In genomic region chr3:45380811-45381761, GRCm38 (mm10) we compare ENCODE assay signal across 8 mouse cellular contexts. TPM values are rescaled to one million over a fixed set of nuclear protein-coding genes. Genes with fewer than 3 reads are reported as not detected.
DNase-seq lines count a peak whose midpoint lies in the region; ATAC-seq and TF ChIP-seq lines count a peak whose summit lies in the region.

No protein-coding gene starts in this region.

- no peak; the same call in 1 of the 2 replicates for TF ChIP-seq CTCF in lung, postnatal 0 days (IDR thresholded peaks at IDR 0.05)

- no peak for ATAC-seq in lung, postnatal 0 days
- ATAC-seq in hindbrain, embryonic 11.5 days (ENCODE audit: low FRiP score), result peak; percentile 2
- ATAC-seq in limb, embryonic 13.5 days (ENCODE audit: low FRiP score, low read depth), result no peak

- H3K4me1 ChIP-seq in lung, postnatal 0 days (ENCODE audit: insufficient read depth, low read depth, low read length), result peaks cover 28% of the 10 kb centered on the region
- peaks cover 4% of the 10 kb centered on the region; the same call in 1 of the 2 replicates for H3K4me1 ChIP-seq in hindbrain, embryonic 11.5 days (replicated peaks; ENCODE audit: control insufficient read depth, insufficient read depth, low read length)
- peaks cover 32% of the 10 kb centered on the region for H3K4me1 ChIP-seq in limb, embryonic 13.5 days

- H3K4me3 ChIP-seq in lung, postnatal 0 days (ENCODE audit: low read depth, low read length), result peak overlapping the region; percentile 50
- H3K4me3 ChIP-seq in hindbrain, embryonic 11.5 days (ENCODE audit: low read depth, low read length), result peak overlapping the region; percentile 61
- H3K4me3 ChIP-seq in limb, embryonic 13.5 days, result peak overlapping the region; percentile 65

- no peaks in the 10 kb centered on the region for H3K9me3 ChIP-seq in lung, postnatal 0 days (ENCODE audit: low read length)
- no peaks in the 10 kb centered on the region for H3K9me3 ChIP-seq in hindbrain, embryonic 11.5 days (ENCODE audit: control insufficient read depth, low read length)
- no peaks in the 10 kb centered on the region for H3K9me3 ChIP-seq in limb, embryonic 13.5 days

- H3K27ac ChIP-seq in lung, postnatal 0 days (ENCODE audit: low read length), result no peak overlapping the region
- H3K27ac ChIP-seq in hindbrain, embryonic 11.5 days (ENCODE audit: low read depth, low read length), result no peak overlapping the region
- no peak overlapping the region for H3K27ac ChIP-seq in limb, embryonic 13.5 days

- H3K4me2 ChIP-seq in lung, postnatal 0 days (replicated peaks; ENCODE audit: low read depth, low read length), result peak overlapping the region; percentile 86
- peak overlapping the region; percentile 96 for H3K4me2 ChIP-seq in hindbrain, embryonic 11.5 days (replicated peaks; ENCODE audit: low read depth, low read length)
- H3K4me2 ChIP-seq in limb, embryonic 13.5 days (replicated peaks), result peak overlapping the region; percentile 98

- no peak overlapping the region for H3K9ac ChIP-seq in lung, postnatal 0 days (replicated peaks; ENCODE audit: low read depth)
- peak overlapping the region; percentile 49 for H3K9ac ChIP-seq in hindbrain, embryonic 11.5 days (ENCODE audit: low read depth, low read length)
- H3K9ac ChIP-seq in limb, embryonic 13.5 days, result peak overlapping the region; percentile 70

- peak; percentile 7 for DNase-seq in cerebellum, adult 11-12 months
- no peak for DNase-seq in cerebellum, adult 9-10 months
- DNase-seq in lung, postnatal 0 days (ENCODE audit: low spot score), result no peak
- DNase-seq in lung, postnatal 25 days (ENCODE audit: low spot score), result no peak
- peak; percentile 66 for DNase-seq in hindbrain, embryonic 11.5 days (ENCODE audit: low spot score)
- peak; percentile 12 for DNase-seq in ovary, postnatal 36 days (ENCODE audit: low spot score)
- no peak for DNase-seq in spleen, adult 12 weeks (ENCODE audit: low spot score)

- H3K27me3 ChIP-seq in lung, postnatal 0 days (replicated peaks; ENCODE audit: insufficient read depth, low read length), result peaks cover 44% of the 10 kb centered on the region
- H3K27me3 ChIP-seq in hindbrain, embryonic 11.5 days (ENCODE audit: control insufficient read depth, insufficient read depth, low read length), result peaks cover 18% of the 10 kb centered on the region
- peaks cover 34% of the 10 kb centered on the region for H3K27me3 ChIP-seq in limb, embryonic 13.5 days

- WGBS in lung, postnatal 0 days, result 1% methylated on average over 82 of the region's 82 CpGs
- under 1% methylated on average over 80 of the region's 82 CpGs for WGBS in hindbrain, embryonic 11.5 days
- WGBS in limb, embryonic 13.5 days, result under 1% methylated on average over 82 of the region's 82 CpGs

- TF ChIP-seq EP300 in lung, postnatal 0 days (IDR thresholded peaks at IDR 0.05), result no peak

- H3K36me3 ChIP-seq in lung, postnatal 0 days (ENCODE audit: insufficient read depth, low read length), result no peaks in the 10 kb centered on the region
- H3K36me3 ChIP-seq in hindbrain, embryonic 11.5 days (ENCODE audit: control insufficient read depth, insufficient read depth, low read length), result no peaks in the 10 kb centered on the region
- H3K36me3 ChIP-seq in limb, embryonic 13.5 days, result no peaks in the 10 kb centered on the region

RNA-seq across cellular contexts. Expression of gene Pcdh10, which starts 2.9 kb away (rescaled TPM):
- polyA plus RNA-seq in lung, postnatal 0 days (2015; fragmentation: Nextera tagmentation; extraction: Ambion mirVana), result 0.02 and 0.19 TPM in 2 replicates
- polyA plus RNA-seq in hindbrain, embryonic 11.5 days (2014; fragmentation: Nextera tagmentation; extraction: Ambion mirVana), result 4.5 and 4.6 TPM in 2 replicates
- polyA plus RNA-seq in limb, embryonic 13.5 days (2015; fragmentation: Nextera tagmentation; extraction: Ambion mirVana), result 6.9 and 7.2 TPM in 2 replicates

Comparison
In these comparisons a context has a peak if more than half of its experiments do, and no peak if none do; other contexts are left out.
1. DNase-seq: peak in cerebellum, adult 11-12 months (single experiment), hindbrain, embryonic 11.5 days (single experiment) and ovary, postnatal 36 days (single experiment); none in cerebellum, adult 9-10 months (single experiment), lung, postnatal 0 days (single experiment), lung, postnatal 25 days (single experiment) and spleen, adult 12 weeks (single experiment).
2. Peak in every context shown above with its lines, with median percentiles within 50 percentile points of each other: H3K4me2 ChIP-seq and H3K4me3 ChIP-seq.